Mouse (Mus musculus) leukemia stem cell, adult 10-12 weeks (primary cell): ENCODE results near the gene Chodl. TPM values are rescaled to one million over a fixed set of nuclear protein-coding genes. Genes with fewer than 3 reads are reported as not detected.

Source experiments
- polyA plus RNA-seq: library from polyadenylated mRNA; stranded (reverse); fragments of >175 nt; gene quantifications from 2 replicates; pipeline ENCODE4 v1.2.3, GENCODE M21; 2012; ENCODE audit warnings: low replicate concordance

Gene Chodl
- polyA plus RNA-seq: not detected in 2 replicates

DNA sequence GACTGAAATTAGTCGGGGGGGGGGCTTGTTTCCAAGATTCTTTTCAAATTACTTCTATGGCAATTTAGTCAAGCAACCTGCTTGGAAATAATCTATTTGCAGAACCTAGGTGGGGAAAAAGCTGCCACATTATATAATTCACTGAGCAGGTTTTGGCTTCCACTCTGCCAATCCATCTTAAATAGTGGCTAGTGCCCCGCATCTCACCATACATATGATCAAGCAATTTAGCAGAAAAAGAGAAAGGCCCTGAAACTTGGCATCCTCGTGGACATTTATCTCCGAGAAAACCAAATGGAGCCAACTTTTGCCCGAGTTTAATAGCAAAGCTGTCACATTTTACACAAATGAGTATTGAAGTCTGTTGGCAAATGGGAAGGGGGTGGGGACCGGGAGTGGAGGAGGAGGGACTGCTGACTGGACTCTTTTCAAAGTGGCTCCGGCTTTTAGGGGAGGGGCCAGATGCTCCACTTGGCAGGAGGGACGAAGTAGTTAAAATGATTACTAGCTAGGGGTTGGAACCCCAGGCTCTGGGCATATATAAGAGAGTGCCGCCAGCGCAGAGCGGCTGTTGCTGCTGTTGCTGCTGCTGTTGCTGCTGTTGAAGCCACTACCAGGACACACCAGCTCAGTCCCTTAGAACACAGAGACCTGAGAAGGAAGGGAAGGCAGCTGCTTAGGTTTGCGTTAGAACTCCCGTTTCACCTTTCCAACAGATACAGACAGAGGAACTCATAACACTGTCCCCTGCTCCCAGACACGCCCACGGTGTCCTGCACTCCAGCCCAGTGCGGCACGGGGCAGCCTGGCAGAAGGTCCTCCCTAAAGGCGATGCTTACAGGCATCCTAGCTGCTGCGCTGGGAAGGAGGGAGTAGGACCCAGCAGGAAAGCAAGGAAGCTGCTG, at the start of gene Chodl:
Gene Chodl (plus strand): TSS at position 567 of the 905 bp plus-strand sequence.

Other genes starting within 250 kb of the Chodl start
- gene Tmprss15, start 160.1 kb downstream of the Chodl start, polyA plus RNA-seq: not detected in 2 replicates